Mouse (Mus musculus): ENCODE measurements at regions not wholly inside any gene's neighbourhood (a gene's known extent, or its start where the extent isn't known, plus 50 kb on each side); places are given as distances from the start of the nearest gene placed in this dataset.

DNA sequence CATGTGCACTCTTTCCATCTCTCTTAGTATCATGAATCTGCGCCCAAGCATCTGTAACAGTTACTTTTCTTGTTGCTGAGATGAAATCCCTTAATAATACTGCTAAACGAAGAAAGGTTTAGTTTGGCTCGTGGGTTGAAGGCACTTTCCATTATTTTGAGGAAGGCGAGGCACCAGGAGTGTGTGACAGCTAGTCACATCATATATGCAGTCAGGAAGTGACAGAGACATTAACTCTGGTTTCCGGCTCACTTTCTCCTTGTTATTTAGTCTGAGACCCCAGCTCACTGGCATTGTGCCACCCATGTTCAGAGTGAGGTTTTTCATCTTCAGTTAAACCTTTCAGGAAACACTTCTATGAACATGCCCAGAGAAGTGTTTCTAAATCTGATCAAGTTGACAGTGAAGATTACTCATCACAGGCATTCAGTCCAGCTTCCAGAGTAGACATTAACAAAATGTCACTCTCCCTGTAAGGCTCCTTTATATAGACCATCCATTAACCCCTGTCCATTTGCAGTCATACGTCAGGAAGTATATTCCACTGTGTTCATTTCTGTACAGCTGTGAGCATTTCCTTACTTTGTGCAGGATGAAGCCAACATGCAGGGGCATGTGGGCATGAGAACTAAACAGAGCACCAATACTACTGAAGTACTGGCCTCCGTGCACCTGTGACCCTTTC lies 238.0 kb upstream of the Il12b start:
- WGBS: 72% methylated on average over 7 of the region's 7 CpGs
- no peak for ATAC-seq (ENCODE audit: extremely low read depth, insufficient number of reproducible peaks, low FRiP score, low TSS enrichment)
- Histone ChIP-seq H3K4me2 (no peak overlapping the region), H3K4me1 (peaks cover 8% of the 10 kb centered on the region), H3K27me3 (replicated peaks) (no peaks in the 10 kb centered on the region), H3K36me3 (no peaks in the 10 kb centered on the region), H3K9me3 (no peaks in the 10 kb centered on the region), H3K4me3 (no peak overlapping the region), H3K27ac (replicated peaks) (no peak overlapping the region), H3K9ac (no peak overlapping the region)

GRCm38 (mm10) chr11:44163049-44163448 lies 236.8 kb upstream of the Il12b start:
- ATAC-seq (ENCODE audit: extremely low read depth, insufficient number of reproducible peaks, low FRiP score, low TSS enrichment): no peak
- no peaks in the 10 kb centered on the region for H3K36me3 ChIP-seq
- no peaks in the 10 kb centered on the region for H3K27me3 ChIP-seq (replicated peaks)
- H3K9me3 ChIP-seq: no peaks in the 10 kb centered on the region
- no peak overlapping the region for H3K27ac ChIP-seq (replicated peaks)
- peaks cover 3% of the 10 kb centered on the region for H3K4me1 ChIP-seq
- 64% methylated on average over 4 of the region's 4 CpGs for WGBS
- no peak overlapping the region for H3K4me2 ChIP-seq
- H3K9ac ChIP-seq: no peak overlapping the region
- no peak overlapping the region for H3K4me3 ChIP-seq

DNA sequence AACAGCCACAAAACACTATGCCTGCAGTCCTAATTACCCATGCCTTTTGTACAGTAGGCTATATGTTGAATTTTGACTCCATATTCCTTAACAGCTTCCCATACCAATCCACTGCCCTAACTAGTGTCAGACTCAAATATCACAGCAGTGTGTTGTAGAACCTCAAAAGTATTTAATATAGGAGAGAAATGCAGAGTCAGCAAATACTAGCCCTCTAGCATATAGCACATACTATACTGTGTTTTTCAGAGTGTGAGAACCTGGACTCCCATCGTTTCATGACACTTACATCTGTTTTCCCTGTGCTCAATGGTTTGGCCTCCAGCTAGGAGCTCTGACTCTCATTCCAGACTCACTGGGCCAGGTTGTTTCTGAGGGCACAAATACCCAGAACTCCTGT lies 236.1 kb upstream of the Il12b start:
- peaks cover 6% of the 10 kb centered on the region for H3K4me1 ChIP-seq
- WGBS: 67% methylated on average over 1 of the region's 1 CpGs
- no peaks in the 10 kb centered on the region for H3K9me3 ChIP-seq
- H3K9ac ChIP-seq: no peak overlapping the region
- no peak overlapping the region for H3K4me3 ChIP-seq
- no peaks in the 10 kb centered on the region for H3K27me3 ChIP-seq (replicated peaks)
- H3K27ac ChIP-seq (replicated peaks): no peak overlapping the region
- no peak overlapping the region for H3K4me2 ChIP-seq
- no peaks in the 10 kb centered on the region for H3K36me3 ChIP-seq
- ATAC-seq (ENCODE audit: extremely low read depth, insufficient number of reproducible peaks, low FRiP score, low TSS enrichment): no peak

GRCm38 (mm10) chr11:44164186-44164585 lies 235.7 kb upstream of the Il12b start:
- Histone ChIP-seq H3K36me3 (no peaks in the 10 kb centered on the region), H3K4me3 (no peak overlapping the region), H3K27ac (replicated peaks) (no peak overlapping the region), H3K4me2 (no peak overlapping the region), H3K9me3 (no peaks in the 10 kb centered on the region), H3K4me1 (peaks cover 6% of the 10 kb centered on the region), H3K9ac (no peak overlapping the region), H3K27me3 (replicated peaks) (no peaks in the 10 kb centered on the region)
- no peak for ATAC-seq (ENCODE audit: extremely low read depth, insufficient number of reproducible peaks, low FRiP score, low TSS enrichment)
- 56% methylated on average over 2 of the region's 2 CpGs for WGBS

GRCm38 (mm10) chr11:44167724-44168500 lies 232.0 kb upstream of the Il12b start:
- 51% methylated on average over 6 of the region's 6 CpGs for WGBS
- Histone ChIP-seq H3K27me3 (replicated peaks) (no peaks in the 10 kb centered on the region), H3K4me2 (no peak overlapping the region), H3K9me3 (no peaks in the 10 kb centered on the region), H3K27ac (replicated peaks) (no peak overlapping the region), H3K36me3 (no peaks in the 10 kb centered on the region), H3K4me1 (peaks cover 6% of the 10 kb centered on the region), H3K9ac (no peak overlapping the region), H3K4me3 (no peak overlapping the region)
- ATAC-seq (ENCODE audit: extremely low read depth, insufficient number of reproducible peaks, low FRiP score, low TSS enrichment): no peak

- WGBS: 86% methylated on average over 4 of the region's 4 CpGs
Observed at GRCm38 (mm10) chr11:44172478-44172877, 227.4 kb upstream of the Il12b start.

DNA sequence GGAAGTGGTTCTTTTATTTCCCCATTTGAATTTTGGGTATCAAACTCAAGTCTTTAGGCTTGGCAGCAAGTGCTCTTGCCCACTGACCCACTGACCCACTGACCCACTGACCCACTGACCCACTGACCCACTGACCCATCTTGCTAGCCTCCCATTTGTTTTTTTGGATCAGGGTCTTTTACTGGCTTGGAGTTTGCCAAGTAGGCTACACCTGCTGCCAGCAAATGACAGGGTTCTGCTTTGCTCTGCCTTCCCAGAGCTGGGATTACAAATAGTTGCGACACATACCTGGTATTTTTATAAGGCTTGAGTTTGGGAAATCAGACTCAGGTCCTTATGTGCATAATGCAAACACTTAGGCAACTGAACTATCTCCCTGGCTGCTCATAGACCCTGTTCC lies 226.7 kb upstream of the Il12b start:
- no peaks in the 10 kb centered on the region for H3K36me3 ChIP-seq
- H3K4me3 ChIP-seq: no peak overlapping the region
- H3K27me3 ChIP-seq (replicated peaks): no peaks in the 10 kb centered on the region
- no peak for ATAC-seq (ENCODE audit: extremely low read depth, insufficient number of reproducible peaks, low FRiP score, low TSS enrichment)
- 87% methylated on average over 1 of the region's 1 CpGs for WGBS
- no peak overlapping the region for H3K9ac ChIP-seq
- no peak overlapping the region for H3K4me2 ChIP-seq
- H3K9me3 ChIP-seq: no peaks in the 10 kb centered on the region
- H3K27ac ChIP-seq (replicated peaks): no peak overlapping the region
- H3K4me1 ChIP-seq: peaks cover 1% of the 10 kb centered on the region

More at GRCm38 (mm10) chr11:44172478-44172877, 227.4 kb upstream of the Il12b start:
- Histone ChIP-seq H3K4me3 (no peak overlapping the region), H3K27me3 (replicated peaks) (no peaks in the 10 kb centered on the region), H3K9ac (no peak overlapping the region), H3K36me3 (no peaks in the 10 kb centered on the region), H3K4me2 (no peak overlapping the region), H3K4me1 (peaks cover 6% of the 10 kb centered on the region), H3K27ac (replicated peaks) (no peak overlapping the region), H3K9me3 (no peaks in the 10 kb centered on the region)
- ATAC-seq (ENCODE audit: extremely low read depth, insufficient number of reproducible peaks, low FRiP score, low TSS enrichment): no peak

DNA sequence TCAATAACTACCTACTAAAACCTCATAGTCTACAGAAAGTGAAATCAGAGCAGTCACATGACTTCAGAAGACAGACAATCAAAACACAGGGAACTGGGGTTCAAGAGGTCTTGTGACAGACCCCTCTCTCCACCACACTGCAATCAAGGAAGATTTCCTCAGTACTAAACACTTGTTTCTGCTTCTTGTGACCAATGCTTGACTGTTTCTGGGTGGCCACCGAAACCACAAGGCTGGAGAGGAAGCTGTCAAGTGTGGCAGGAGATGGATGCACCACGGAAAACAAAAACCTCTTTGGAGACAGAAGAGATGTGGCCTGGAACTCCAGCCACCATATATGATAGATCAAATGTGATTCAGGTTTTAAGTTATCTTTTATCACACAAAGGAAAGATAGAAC lies 225.3 kb upstream of the Il12b start:
- no peak for ATAC-seq (ENCODE audit: extremely low read depth, insufficient number of reproducible peaks, low FRiP score, low TSS enrichment)
- Histone ChIP-seq H3K27me3 (replicated peaks) (no peaks in the 10 kb centered on the region), H3K4me3 (no peak overlapping the region), H3K36me3 (no peaks in the 10 kb centered on the region), H3K9ac (no peak overlapping the region), H3K27ac (replicated peaks) (no peak overlapping the region), H3K4me1 (no peaks in the 10 kb centered on the region), H3K9me3 (no peaks in the 10 kb centered on the region), H3K4me2 (no peak overlapping the region)
- WGBS: 60% methylated on average over 2 of the region's 2 CpGs

DNA sequence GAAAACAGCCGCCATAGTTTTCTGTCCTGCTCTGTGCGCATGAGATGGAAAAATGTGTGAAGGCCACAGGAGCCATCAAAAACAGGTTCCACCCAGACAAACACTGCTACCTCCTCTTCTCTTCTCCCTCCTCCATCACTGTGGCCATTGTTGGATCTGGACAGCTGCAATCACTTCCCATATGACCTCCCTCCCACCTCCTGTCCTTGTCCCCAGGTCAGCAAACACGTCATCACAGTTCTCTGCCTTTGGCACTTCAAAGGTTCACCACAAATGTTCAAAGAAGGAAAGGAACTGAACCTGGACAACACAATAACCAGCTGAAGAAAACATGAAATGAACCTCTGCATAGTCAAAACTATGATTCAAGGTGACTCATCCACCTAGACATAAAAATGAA lies 220.2 kb upstream of the Il12b start:
- 71% methylated on average over 3 of the region's 3 CpGs for WGBS
- H3K4me2 ChIP-seq: no peak overlapping the region
- no peak for ATAC-seq (ENCODE audit: extremely low read depth, insufficient number of reproducible peaks, low FRiP score, low TSS enrichment)
- H3K4me1 ChIP-seq: no peaks in the 10 kb centered on the region
- H3K27me3 ChIP-seq (replicated peaks): no peaks in the 10 kb centered on the region
- H3K9me3 ChIP-seq: no peaks in the 10 kb centered on the region
- H3K27ac ChIP-seq (replicated peaks): no peak overlapping the region
- H3K36me3 ChIP-seq: no peaks in the 10 kb centered on the region
- H3K4me3 ChIP-seq: no peak overlapping the region
- no peak overlapping the region for H3K9ac ChIP-seq

DNA sequence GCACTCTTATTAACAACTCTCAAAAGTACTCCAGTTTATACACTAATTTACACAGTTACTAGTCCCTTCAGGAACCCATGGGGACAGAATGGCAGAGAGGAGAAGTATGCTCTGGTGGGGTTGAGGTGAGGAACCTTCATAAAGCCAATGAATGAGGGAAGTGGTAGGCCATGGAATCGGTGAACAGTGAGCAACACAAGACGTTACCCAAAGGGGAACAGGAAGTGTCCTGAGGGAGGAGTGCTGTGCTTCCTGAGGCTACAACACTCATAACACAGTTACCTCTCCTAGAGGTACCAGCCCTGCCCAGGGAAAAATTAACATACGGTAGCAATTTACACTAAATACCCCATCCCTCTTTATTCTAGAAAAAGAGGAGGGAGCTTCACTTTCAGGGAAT lies 216.0 kb upstream of the Il12b start:
- H3K4me1 ChIP-seq: no peaks in the 10 kb centered on the region
- no peak overlapping the region for H3K27ac ChIP-seq (replicated peaks)
- no peaks in the 10 kb centered on the region for H3K36me3 ChIP-seq
- 75% methylated on average over 3 of the region's 3 CpGs for WGBS
- no peaks in the 10 kb centered on the region for H3K27me3 ChIP-seq (replicated peaks)
- no peak overlapping the region for H3K9ac ChIP-seq
- no peak overlapping the region for H3K4me2 ChIP-seq
- no peaks in the 10 kb centered on the region for H3K9me3 ChIP-seq
- H3K4me3 ChIP-seq: no peak overlapping the region
- no peak for ATAC-seq (ENCODE audit: extremely low read depth, insufficient number of reproducible peaks, low FRiP score, low TSS enrichment)

GRCm38 (mm10) chr11:44185218-44185890 lies 214.5 kb upstream of the Il12b start:
- Histone ChIP-seq H3K9me3 (no peaks in the 10 kb centered on the region), H3K4me1 (no peaks in the 10 kb centered on the region), H3K27me3 (replicated peaks) (no peaks in the 10 kb centered on the region), H3K27ac (replicated peaks) (no peak overlapping the region), H3K36me3 (no peaks in the 10 kb centered on the region), H3K4me3 (no peak overlapping the region), H3K4me2 (no peak overlapping the region), H3K9ac (no peak overlapping the region)
- ATAC-seq (ENCODE audit: extremely low read depth, insufficient number of reproducible peaks, low FRiP score, low TSS enrichment): no peak
- WGBS: 77% methylated on average over 9 of the region's 9 CpGs
